Mouse (Mus musculus): ENCODE results near the gene Rasal2.

Gene Rasal2

DNA sequence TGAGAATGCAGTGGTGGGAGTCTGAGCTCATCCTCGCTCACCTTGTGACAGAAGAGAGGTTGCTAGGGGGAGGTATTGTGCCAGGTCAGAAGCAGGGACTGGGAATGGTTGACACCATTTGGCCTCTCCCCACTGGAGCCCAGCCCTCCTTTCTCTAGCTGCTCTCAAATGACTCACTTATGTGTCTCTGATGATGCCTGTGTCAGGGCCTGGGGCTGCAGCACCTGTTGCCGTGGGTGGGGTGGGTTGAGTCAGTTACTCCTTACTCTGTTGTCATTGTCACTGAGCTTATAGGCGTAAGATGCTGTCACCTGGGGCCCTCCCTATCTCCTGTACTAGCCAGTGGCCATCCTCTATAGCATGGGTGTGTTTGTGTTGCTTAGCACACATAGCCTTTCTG, 321.6 kb downstream of the Rasal2 start:
- in situ Hi-C loops (cut with MboI; ENCODE audit: unreplicated experiment in 2 of 2): loop anchor here (25.0 kb wide), 3 partner anchors 554 to 1571 kb away; partner anchors contain the start of gene Axdnd1 (in 1 of the 2)

DNA sequence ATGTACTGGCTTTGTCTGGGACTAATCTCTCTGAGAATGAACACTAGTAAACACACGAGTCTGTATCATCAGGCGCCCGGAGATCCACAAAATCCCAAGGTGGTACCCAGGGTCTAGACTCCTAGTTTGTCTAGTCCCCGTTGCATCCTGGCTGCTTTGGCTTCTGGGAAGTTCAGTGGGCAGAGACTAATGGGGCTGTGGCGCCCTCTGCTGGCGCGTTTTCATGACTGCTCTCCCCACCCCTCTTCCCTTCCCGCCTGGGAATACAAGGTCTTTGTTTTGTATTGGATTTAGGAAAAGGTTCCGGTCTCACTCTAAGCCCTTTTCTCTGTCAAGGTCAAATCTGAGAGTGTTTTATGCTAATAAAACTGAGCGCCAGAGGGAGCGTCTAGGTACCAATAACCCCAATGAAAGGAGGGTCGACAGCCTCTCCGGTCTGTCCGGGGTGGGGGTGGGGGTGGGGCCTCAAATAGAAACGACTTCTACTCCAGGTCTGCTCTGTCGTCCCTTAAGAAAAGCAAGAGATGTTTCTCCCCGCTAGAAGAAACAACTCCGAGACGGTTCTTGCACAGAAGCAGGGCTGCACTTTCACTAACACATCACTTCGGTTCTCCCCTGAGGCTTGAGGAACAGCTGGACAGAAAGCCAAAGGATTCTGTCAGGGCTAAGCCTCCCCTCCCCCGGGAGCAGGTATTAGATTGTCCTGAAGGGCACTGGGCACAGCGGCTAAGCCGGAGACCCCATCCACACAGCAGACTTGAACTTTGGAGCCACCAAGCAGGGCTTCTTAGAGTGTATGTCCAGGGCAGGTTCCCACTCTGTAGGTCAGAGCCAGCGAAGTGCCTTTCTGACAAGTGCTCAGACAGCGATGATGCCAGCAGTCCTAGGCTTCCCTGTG, 326.0 kb downstream of the Rasal2 start:
- in situ Hi-C loops (cut with MboI; ENCODE audit: unreplicated experiment in 2 of 2): loop anchor here (5.0 to 25.0 kb wide), 7 partner anchors 196 to 1576 kb away; partner anchors contain the start of gene Axdnd1 (in 1 of the 2)
